Mouse (Mus musculus): ENCODE data around the gene Gata3.

The Gata3 gene

GRCm38 (mm10) chr2:9889651-9890183 lies at the start of gene Gata3:
TSS of gene Gata3 (minus strand) at chr2:9890034.
- DNase-seq, result no peak

- DNase-seq, result no peak
Observed at GRCm38 (mm10) chr2:9939250-9939649, 49.4 kb upstream of the Gata3 start.

- no peak for DNase-seq
Observed at GRCm38 (mm10) chr2:9935965-9936364, 46.1 kb upstream of the Gata3 start.

GRCm38 (mm10) chr2:9926905-9927283 lies 37.1 kb upstream of the Gata3 start:
- DNase-seq, result no peak

- peak; percentile 16 for DNase-seq
Observed at GRCm38 (mm10) chr2:9926194-9926904, 36.5 kb upstream of the Gata3 start.

GRCm38 (mm10) chr2:9918691-9919471 lies 29.0 kb upstream of the Gata3 start:
- DNase-seq, result peak; percentile 78

GRCm38 (mm10) chr2:9917602-9918001 lies 27.8 kb upstream of the Gata3 start:
- DNase-seq, result no peak

- peak; percentile 38 for DNase-seq
Observed at GRCm38 (mm10) chr2:9905995-9906394, 16.2 kb upstream of the Gata3 start.

- DNase-seq, result no peak
Observed at GRCm38 (mm10) chr2:9903854-9904560, 14.2 kb upstream of the Gata3 start.

- no peak for DNase-seq
Observed at GRCm38 (mm10) chr2:9897846-9898245, 8.0 kb upstream of the Gata3 start.

GRCm38 (mm10) chr2:9896097-9896770 lies 6.4 kb upstream of the Gata3 start:
- no peak for DNase-seq

- DNase-seq, result no peak
Observed at GRCm38 (mm10) chr2:9894836-9895593, 5.2 kb upstream of the Gata3 start.

- DNase-seq, result no peak
Observed at GRCm38 (mm10) chr2:9893272-9893953, 3.6 kb upstream of the Gata3 start.

- DNase-seq, result no peak
Observed at GRCm38 (mm10) chr2:9892541-9892940, 2.7 kb upstream of the Gata3 start.

GRCm38 (mm10) chr2:9890906-9891305 lies 1.1 kb upstream of the Gata3 start:
- no peak for DNase-seq

- DNase-seq, result no peak
Observed at GRCm38 (mm10) chr2:9890251-9890650, 417 bp upstream of the Gata3 start.

GRCm38 (mm10) chr2:9888913-9889650 lies 752 bp downstream of the Gata3 start, which contains the start of gene 9230102O04Rik:
TSS of gene 9230102O04Rik (minus strand) at chr2:9889540.
- DNase-seq, result peak; percentile 54

- no peak for DNase-seq
Observed at GRCm38 (mm10) chr2:9887636-9888035, 2.2 kb downstream of the Gata3 start.

- DNase-seq, result no peak
Observed at GRCm38 (mm10) chr2:9886921-9887610, 2.8 kb downstream of the Gata3 start.

GRCm38 (mm10) chr2:9886031-9886430 lies 3.8 kb downstream of the Gata3 start:
- DNase-seq, result no peak
